Mouse (Mus musculus): ENCODE data around the gene Atad3a. TPM values are rescaled to one million over a fixed set of nuclear protein-coding genes. Genes with fewer than 3 reads are reported as not detected.

Atad3a gene
- polyA plus RNA-seq, 1 experiment from 2014 or later = 73.2 TPM

DNA sequence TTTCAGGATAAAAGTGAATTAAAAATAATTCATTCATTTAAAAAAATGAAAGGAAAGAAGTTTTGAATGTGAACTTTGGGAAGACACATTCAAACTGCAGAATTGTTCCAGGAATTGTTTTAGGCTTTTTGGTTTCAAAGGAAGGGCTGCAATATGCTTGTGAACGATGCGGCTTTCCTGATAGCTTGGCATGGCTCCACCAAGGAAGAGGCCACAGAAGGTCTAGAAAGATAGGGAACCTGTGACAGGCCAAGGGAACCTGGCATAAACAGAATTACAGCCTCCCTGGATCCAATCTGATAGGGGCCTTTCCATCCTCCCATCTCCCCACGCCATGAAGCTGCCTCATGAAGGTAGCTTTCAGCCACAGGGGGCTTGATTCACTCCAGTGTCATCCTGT, 27.4 kb upstream of the Atad3a start:
- Histone ChIP-seq H3K27ac (no peak overlapping the region), H3K4me1 (replicated peaks) (peaks cover 47% of the 10 kb centered on the region), H3K27me3 (peaks cover 20% of the 10 kb centered on the region), H3K36me3 (no peaks in the 10 kb centered on the region), H3K4me3 (replicated peaks) (no peak overlapping the region), H3K9me3 (replicated peaks) (no peaks in the 10 kb centered on the region), H3K9ac (no peak overlapping the region), H3K4me2 (no peak overlapping the region)
- ATAC-seq (ENCODE audit: low read depth) = peak; percentile 22; the same call in 1 of the 2 replicates
- 45% methylated on average over 3 of the region's 3 CpGs for WGBS (ENCODE audit: insufficient replicate concordance)
- no peak for DNase-seq

DNA sequence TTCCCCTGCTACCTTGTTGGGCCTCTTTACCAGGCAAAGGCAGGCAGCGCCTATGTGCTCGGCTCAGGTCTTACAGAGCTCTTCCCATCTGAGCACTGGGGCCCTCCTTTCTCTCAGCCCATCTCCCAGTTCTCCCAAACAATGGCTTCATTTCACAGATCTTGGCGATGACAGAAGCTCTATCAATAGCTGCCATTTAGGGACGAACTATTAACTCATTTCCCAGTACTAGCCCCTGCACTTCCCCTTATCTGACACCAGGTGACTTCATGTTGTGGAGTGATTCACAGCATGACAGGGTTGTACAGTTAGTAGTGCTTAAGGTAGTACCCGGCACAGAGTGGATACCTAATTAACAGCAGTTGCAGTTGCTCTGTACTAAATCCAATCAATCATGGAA, 24.9 kb upstream of the Atad3a start, which contains the start of gene Tmem88b:
Gene Tmem88b, minus strand, starts transcription at position 56 of the 400 bp plus-strand sequence.
- H3K4me3 ChIP-seq (replicated peaks) = peak within 1 kb of the TSS; percentile 64; the same call in 1 of the 2 replicates

GRCm38 (mm10) chr4:155785246-155785645, 24.4 kb upstream of the Atad3a start:
- peaks cover 47% of the 10 kb centered on the region for H3K4me1 ChIP-seq (replicated peaks)
- DNase-seq (no peak), ATAC-seq (ENCODE audit: low read depth) (no peak)
- no peak overlapping the region for H3K4me3 ChIP-seq (replicated peaks)
- H3K36me3 ChIP-seq = no peaks in the 10 kb centered on the region
- peaks cover 26% of the 10 kb centered on the region for H3K27me3 ChIP-seq
- no peak overlapping the region for H3K9ac ChIP-seq
- no peak overlapping the region for H3K4me2 ChIP-seq
- H3K27ac ChIP-seq = no peak overlapping the region
- 74% methylated on average over 10 of the region's 10 CpGs for WGBS (ENCODE audit: insufficient replicate concordance)
- H3K9me3 ChIP-seq (replicated peaks) = no peaks in the 10 kb centered on the region

More for the DNA sequence above, 24.9 kb upstream of the Atad3a start, which contains the start of gene Tmem88b:
- Histone ChIP-seq H3K4me1 (replicated peaks) (peaks cover 49% of the 10 kb centered on the region), H3K9me3 (replicated peaks) (no peaks in the 10 kb centered on the region), H3K36me3 (no peaks in the 10 kb centered on the region), H3K27me3 (peaks cover 24% of the 10 kb centered on the region), H3K27ac (no peak within 1 kb of the TSS; the same call in 1 of the 2 replicates), H3K9ac (peak within 1 kb of the TSS; percentile 75; the same call in 1 of the 2 replicates), H3K4me2 (peak within 1 kb of the TSS; percentile 86)
- DNase-seq (no peak), ATAC-seq (ENCODE audit: low read depth) (no peak)
- WGBS (ENCODE audit: insufficient replicate concordance) = 57% methylated on average over 5 of the region's 5 CpGs

- H3K9ac ChIP-seq = peak overlapping the region; percentile 75
- peaks cover 33% of the 10 kb centered on the region for H3K27me3 ChIP-seq
- peak; percentile 45 for DNase-seq
- H3K27ac ChIP-seq = peak overlapping the region; percentile 66
- H3K4me1 ChIP-seq (replicated peaks) = peaks cover 41% of the 10 kb centered on the region
- peak overlapping the region; percentile 86 for H3K4me2 ChIP-seq
- peak overlapping the region; percentile 64 for H3K4me3 ChIP-seq (replicated peaks)
- no peaks in the 10 kb centered on the region for H3K9me3 ChIP-seq (replicated peaks)
- H3K36me3 ChIP-seq = no peaks in the 10 kb centered on the region
- ATAC-seq (ENCODE audit: low read depth) = peak; percentile 75
- WGBS (ENCODE audit: insufficient replicate concordance) = under 1% methylated on average over 52 of the region's 52 CpGs
These were observed 23.3 kb upstream of the Atad3a start for GRCm38 (mm10) chr4:155784081-155784701.

GRCm38 (mm10) chr4:155783486-155784080, 22.7 kb upstream of the Atad3a start:
- ATAC-seq (ENCODE audit: low read depth) = no peak
- Histone ChIP-seq H3K27ac (no peak overlapping the region), H3K4me1 (replicated peaks) (peaks cover 35% of the 10 kb centered on the region), H3K27me3 (peaks cover 33% of the 10 kb centered on the region), H3K36me3 (no peaks in the 10 kb centered on the region), H3K9me3 (replicated peaks) (no peaks in the 10 kb centered on the region), H3K9ac (peak overlapping the region; percentile 75), H3K4me3 (replicated peaks) (peak overlapping the region; percentile 64), H3K4me2 (peak overlapping the region; percentile 86)
- no peak for DNase-seq
- WGBS (ENCODE audit: insufficient replicate concordance) = 39% methylated on average over 16 of the region's 16 CpGs

DNA sequence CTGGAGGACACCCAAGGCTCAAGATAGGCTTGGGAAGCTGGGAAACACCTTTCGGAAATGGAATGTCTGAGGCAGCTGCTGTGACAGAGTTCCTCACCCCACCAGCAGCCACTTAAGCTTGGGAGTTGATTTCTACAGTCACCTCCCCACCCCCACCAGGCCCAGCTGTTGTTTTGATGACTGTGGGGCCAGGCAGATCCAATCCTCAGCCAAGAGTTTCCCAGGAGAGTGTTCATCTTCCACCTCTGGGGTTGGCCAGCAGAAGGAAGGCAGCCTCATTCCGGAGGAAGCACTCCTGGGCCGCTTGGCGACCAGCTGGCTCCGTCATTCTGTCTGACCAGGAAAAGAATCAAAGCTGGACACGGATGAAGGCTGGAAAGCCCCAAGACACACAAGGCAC, 20.0 kb upstream of the Atad3a start:
- WGBS (ENCODE audit: insufficient replicate concordance) = 33% methylated on average over 6 of the region's 6 CpGs
- DNase-seq = no peak
- no peak overlapping the region; the same call in 1 of the 2 replicates for H3K9ac ChIP-seq
- ATAC-seq (ENCODE audit: low read depth) = no peak
- no peaks in the 10 kb centered on the region for H3K36me3 ChIP-seq
- H3K9me3 ChIP-seq (replicated peaks) = no peaks in the 10 kb centered on the region
- no peak overlapping the region for H3K4me2 ChIP-seq
- H3K27me3 ChIP-seq = peaks cover 42% of the 10 kb centered on the region
- no peak overlapping the region for H3K4me3 ChIP-seq (replicated peaks)
- no peak overlapping the region for H3K27ac ChIP-seq
- peaks cover 44% of the 10 kb centered on the region for H3K4me1 ChIP-seq (replicated peaks)

DNA sequence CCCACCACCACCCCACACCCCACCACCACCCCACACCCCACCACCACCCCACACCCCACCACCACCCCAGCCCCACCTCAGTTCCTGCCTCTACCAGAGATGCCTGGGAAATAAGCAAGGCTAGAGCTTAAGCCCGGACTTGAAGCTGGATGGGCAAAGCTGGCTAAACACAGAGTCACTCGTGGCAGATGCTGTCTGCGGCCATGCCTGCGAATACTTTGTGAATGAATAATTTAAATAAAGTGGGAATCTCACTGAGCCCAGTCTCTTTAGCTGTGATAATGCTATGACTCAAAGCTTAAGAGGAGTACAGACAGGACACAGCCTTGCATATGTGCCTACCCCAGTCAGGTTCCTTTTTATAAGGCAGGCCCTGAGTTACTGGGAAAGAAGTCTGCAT, 18.6 kb upstream of the Atad3a start:
- 75% methylated on average over 4 of the region's 4 CpGs for WGBS (ENCODE audit: insufficient replicate concordance)
- no peaks in the 10 kb centered on the region for H3K9me3 ChIP-seq (replicated peaks)

DNA sequence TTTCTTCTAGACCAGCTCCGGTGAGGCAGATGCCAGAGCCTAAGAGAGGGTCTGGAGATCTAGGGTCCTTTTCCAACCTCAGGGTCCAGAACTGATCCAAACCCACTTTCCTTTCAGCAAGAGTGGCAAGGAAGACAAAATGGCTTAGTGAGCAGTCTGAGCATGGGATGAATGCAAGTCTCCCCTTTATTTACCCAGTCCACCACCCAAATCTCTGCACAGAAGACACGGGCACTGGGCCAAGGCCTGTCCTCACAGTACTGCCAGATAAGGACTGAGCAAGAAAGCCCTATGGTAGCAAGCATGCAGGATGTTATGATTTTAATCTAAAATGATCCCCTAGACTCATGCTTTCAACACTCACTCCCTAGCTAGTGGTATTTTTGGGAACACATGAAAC, 16.9 kb upstream of the Atad3a start:
- DNase-seq = no peak

More for the DNA sequence above, 18.6 kb upstream of the Atad3a start:
- H3K27ac ChIP-seq = no peak overlapping the region
- no peaks in the 10 kb centered on the region for H3K36me3 ChIP-seq
- no peak for DNase-seq
- ATAC-seq (ENCODE audit: low read depth) = no peak
- H3K4me1 ChIP-seq (replicated peaks) = peaks cover 42% of the 10 kb centered on the region
- no peak overlapping the region for H3K4me3 ChIP-seq (replicated peaks)
- no peak overlapping the region for H3K9ac ChIP-seq
- H3K27me3 ChIP-seq = peaks cover 56% of the 10 kb centered on the region
- H3K4me2 ChIP-seq = no peak overlapping the region

GRCm38 (mm10) chr4:155776704-155777335, 15.9 kb upstream of the Atad3a start:
- DNase-seq = no peak
- Histone ChIP-seq H3K9me3 (replicated peaks) (no peaks in the 10 kb centered on the region), H3K4me1 (replicated peaks) (peaks cover 38% of the 10 kb centered on the region), H3K9ac (no peak overlapping the region), H3K4me2 (no peak overlapping the region), H3K27me3 (peaks cover 70% of the 10 kb centered on the region), H3K36me3 (no peaks in the 10 kb centered on the region), H3K4me3 (replicated peaks) (no peak overlapping the region), H3K27ac (peak overlapping the region; percentile 12; the same call in 1 of the 2 replicates)
- ATAC-seq (ENCODE audit: low read depth) = no peak
- whole genome bisulfite sequencing (ENCODE audit: insufficient replicate concordance) = 30% methylated on average over 2 of the region's 2 CpGs

More for the DNA sequence above, 16.9 kb upstream of the Atad3a start:
- Histone ChIP-seq H3K27me3 (peaks cover 67% of the 10 kb centered on the region), H3K4me2 (no peak overlapping the region), H3K4me3 (replicated peaks) (no peak overlapping the region), H3K27ac (no peak overlapping the region), H3K4me1 (replicated peaks) (peaks cover 38% of the 10 kb centered on the region), H3K9ac (no peak overlapping the region), H3K36me3 (no peaks in the 10 kb centered on the region), H3K9me3 (replicated peaks) (no peaks in the 10 kb centered on the region)
- no peak for ATAC-seq (ENCODE audit: low read depth)
- WGBS (ENCODE audit: insufficient replicate concordance) = 52% methylated on average over 2 of the region's 2 CpGs

GRCm38 (mm10) chr4:155775855-155776254, 15.0 kb upstream of the Atad3a start:
- peaks cover 38% of the 10 kb centered on the region for H3K4me1 ChIP-seq (replicated peaks)
- 77% methylated on average over 3 of the region's 3 CpGs for WGBS (ENCODE audit: insufficient replicate concordance)
- H3K4me3 ChIP-seq (replicated peaks) = no peak overlapping the region
- H3K27me3 ChIP-seq = peaks cover 72% of the 10 kb centered on the region
- H3K9ac ChIP-seq = no peak overlapping the region
- no peaks in the 10 kb centered on the region for H3K36me3 ChIP-seq
- H3K27ac ChIP-seq = no peak overlapping the region
- ATAC-seq (ENCODE audit: low read depth) = no peak
- no peak overlapping the region for H3K4me2 ChIP-seq
- no peak for DNase-seq
- H3K9me3 ChIP-seq (replicated peaks) = no peaks in the 10 kb centered on the region

DNA sequence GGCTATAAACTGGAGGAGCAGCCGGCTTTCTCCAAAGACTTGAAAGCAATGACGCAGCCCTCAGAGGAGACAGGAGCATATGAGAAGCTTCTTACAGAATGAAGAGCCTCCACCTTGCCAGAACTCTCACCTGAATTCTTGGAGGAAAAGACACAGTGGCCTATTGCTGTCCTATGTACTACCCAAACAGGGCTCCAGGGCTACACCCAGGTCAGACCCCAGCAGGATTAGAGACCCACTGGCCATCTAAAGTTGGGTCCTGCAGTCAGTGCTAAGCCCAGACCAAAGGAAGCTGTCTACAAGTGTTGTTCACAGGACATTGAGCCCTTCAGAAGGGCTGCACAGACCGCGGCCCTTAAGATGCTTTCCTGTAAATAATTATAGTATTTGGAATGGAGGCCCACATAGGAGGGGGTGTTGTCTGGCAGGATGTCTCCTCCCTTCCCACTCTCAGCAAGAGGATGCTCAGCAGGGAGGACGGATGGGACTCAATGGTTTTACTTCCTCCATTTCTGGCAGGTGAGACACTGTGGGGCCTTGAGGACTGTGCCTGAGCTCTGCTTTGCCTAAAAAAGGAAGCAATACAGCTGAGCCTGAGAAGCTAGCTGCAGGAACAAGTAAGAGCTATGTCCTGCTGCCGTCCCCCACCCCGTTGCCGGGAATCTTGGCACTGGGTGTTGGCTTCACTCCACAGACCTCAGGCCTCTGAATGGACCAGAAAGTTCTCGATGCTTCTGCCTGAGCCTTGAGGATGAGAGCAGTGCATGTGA, 14.3 kb upstream of the Atad3a start:
- Histone ChIP-seq H3K9me3 (replicated peaks) (no peaks in the 10 kb centered on the region), H3K27ac (no peak overlapping the region), H3K4me3 (replicated peaks) (no peak overlapping the region), H3K4me1 (replicated peaks) (peaks cover 42% of the 10 kb centered on the region), H3K36me3 (no peaks in the 10 kb centered on the region), H3K4me2 (peak overlapping the region; percentile 67), H3K27me3 (peaks cover 71% of the 10 kb centered on the region), H3K9ac (no peak overlapping the region)
- no peak for ATAC-seq (ENCODE audit: low read depth)
- no peak for DNase-seq
- 41% methylated on average over 9 of the region's 9 CpGs for WGBS (ENCODE audit: insufficient replicate concordance)

All from liver, embryonic 13.5 days (tissue).